Mouse (Mus musculus): ENCODE measurements around the gene Ndufs6.

GRCm38 (mm10) chr13:73291102-73291501 is 37.2 kb downstream of the Ndufs6 start:
- TF ChIP-seq CTCF (IDR thresholded peaks at IDR 0.05; ENCODE audit: low read depth) (no peak), EP300 (IDR thresholded peaks at IDR 0.05; ENCODE audit: low read depth) (no peak)

All from liver, postnatal 0 days (tissue).